Mouse (Mus musculus) E14TG2a.4 (cell line): Measurements from ENCODE around the gene Plekha5.

ENCODE experiments used
- H3K27me3 ChIP-seq: 2 replicates; pipeline ENCODE4 v1.6.1; 2014; ENCODE audit warnings: low read length, control low read depth; ENCODE audit not compliant: insufficient read depth
- H3K36me3 ChIP-seq: 2 replicates; pipeline ENCODE4 v1.6.1; 2014; ENCODE audit warnings: low read length, control low read depth; ENCODE audit not compliant: insufficient read depth
- H3K4me1 ChIP-seq: replicated peaks from 2 replicates; pipeline ENCODE4 v1.6.1; 2014; ENCODE audit warnings: low read depth, low read length, control low read depth
- H3K4me3 ChIP-seq: replicated peaks from 2 replicates; pipeline ENCODE4 v1.5.1; 2014; ENCODE audit warnings: mild to moderate bottlenecking, low read length
- H3K9me3 ChIP-seq: 2 replicates; pipeline ENCODE4 v1.6.1; 2014; ENCODE audit warnings: low read length, control low read depth
- CTCF ChIP-seq: conservative IDR thresholded peaks from 2 replicates; pipeline ENCODE4 v1.5.1; 2014; ENCODE audit warnings: low read length
- NANOG ChIP-seq: IDR thresholded peaks from 2 replicates; pipeline ENCODE4 v1.6.1; 2014; ENCODE audit warnings: borderline replicate concordance, low read length, mixed read lengths
- POU5F1 ChIP-seq: IDR thresholded peaks from 2 replicates; pipeline ENCODE4 v1.6.1; 2014; ENCODE audit warnings: low read length, borderline replicate concordance

Gene Plekha5

DNA sequence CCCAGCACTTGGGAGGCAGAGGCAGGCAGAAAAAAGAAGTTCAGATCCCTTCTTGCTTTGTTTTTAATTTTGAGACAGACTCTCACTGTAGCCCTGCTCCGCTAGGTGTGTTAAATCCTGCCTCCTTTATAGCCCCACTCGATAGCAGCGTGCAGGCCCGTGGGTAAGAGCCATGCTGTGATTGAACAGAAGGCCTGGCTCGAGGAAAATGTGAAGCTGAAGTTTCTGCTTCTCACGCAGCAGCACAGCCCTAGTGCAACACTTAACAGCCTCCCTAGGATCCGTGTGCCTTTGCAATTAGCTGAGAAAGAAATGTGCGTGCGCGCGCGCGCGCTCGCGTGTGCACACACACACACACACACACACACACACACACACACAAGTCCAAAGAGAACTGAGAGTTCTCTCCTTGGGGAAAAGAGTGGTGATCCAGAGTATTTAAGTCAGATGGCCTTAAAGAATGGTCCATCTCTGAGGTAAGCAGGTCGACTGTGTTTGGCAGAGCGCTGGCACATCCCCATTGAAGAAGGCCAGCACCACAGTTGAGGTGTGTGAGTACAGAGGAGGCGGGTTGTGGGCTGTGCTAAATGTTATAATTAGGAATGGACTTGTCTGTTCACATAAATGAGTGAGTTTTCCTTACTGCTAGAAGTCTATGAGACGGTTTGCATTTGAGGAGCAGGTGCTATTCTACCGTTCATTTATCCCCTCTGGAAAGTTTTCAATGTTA, 24.3 kb downstream of the Plekha5 start:
- H3K4me3 ChIP-seq, result no peak overlapping the region
- no peak for TF ChIP-seq POU5F1
- no peak for TF ChIP-seq NANOG
- TF ChIP-seq CTCF, result no peak
- H3K4me1 ChIP-seq, result peaks cover 33% of the 10 kb centered on the region
- peaks cover 10% of the 10 kb centered on the region; the same call in 1 of the 2 replicates for H3K36me3 ChIP-seq
- H3K9me3 ChIP-seq, result peaks cover 5% of the 10 kb centered on the region
- H3K27me3 ChIP-seq, result no peaks in the 10 kb centered on the region

- TF ChIP-seq CTCF (no peak), NANOG (no peak), POU5F1 (no peak)
- Histone ChIP-seq H3K27me3 (no peaks in the 10 kb centered on the region), H3K4me3 (no peak overlapping the region), H3K4me1 (peaks cover 13% of the 10 kb centered on the region), H3K36me3 (peaks cover 11% of the 10 kb centered on the region; the same call in 1 of the 2 replicates), H3K9me3 (peaks cover 5% of the 10 kb centered on the region)
Observed at GRCm38 (mm10) chr6:140450693-140451092, 26.8 kb downstream of the Plekha5 start.

DNA sequence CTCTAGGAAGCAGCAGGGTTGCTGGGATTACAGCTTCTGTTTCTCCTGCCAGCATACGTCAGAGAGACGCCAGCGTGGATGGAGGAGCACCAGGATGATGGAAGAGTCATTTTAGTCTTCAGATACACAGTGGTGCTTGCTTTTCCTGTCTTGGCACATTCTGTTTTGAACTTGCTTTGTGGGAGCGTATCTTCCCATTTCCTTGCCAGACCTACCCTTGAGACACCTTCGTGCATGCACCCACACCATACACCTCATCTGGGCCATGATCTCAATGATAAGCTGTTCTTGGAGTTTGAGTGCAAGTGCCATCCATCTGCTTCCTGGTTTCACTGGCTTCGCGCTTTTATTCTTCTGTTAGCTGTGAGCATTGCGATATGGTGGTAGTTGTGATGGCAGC, 28.9 kb downstream of the Plekha5 start:
- H3K36me3 ChIP-seq, result peaks cover 8% of the 10 kb centered on the region; the same call in 1 of the 2 replicates
- no peaks in the 10 kb centered on the region for H3K27me3 ChIP-seq
- peaks cover 5% of the 10 kb centered on the region for H3K9me3 ChIP-seq
- TF ChIP-seq CTCF (no peak), NANOG (no peak), POU5F1 (no peak)
- peaks cover 20% of the 10 kb centered on the region for H3K4me1 ChIP-seq
- H3K4me3 ChIP-seq, result no peak overlapping the region

- Histone ChIP-seq H3K4me1 (peaks cover 12% of the 10 kb centered on the region), H3K4me3 (no peak overlapping the region), H3K27me3 (no peaks in the 10 kb centered on the region), H3K36me3 (peaks cover 8% of the 10 kb centered on the region; the same call in 1 of the 2 replicates), H3K9me3 (peaks cover 5% of the 10 kb centered on the region)
- TF ChIP-seq POU5F1 (no peak), CTCF (no peak), NANOG (no peak)
Observed at GRCm38 (mm10) chr6:140453454-140453853, 29.6 kb downstream of the Plekha5 start.

DNA sequence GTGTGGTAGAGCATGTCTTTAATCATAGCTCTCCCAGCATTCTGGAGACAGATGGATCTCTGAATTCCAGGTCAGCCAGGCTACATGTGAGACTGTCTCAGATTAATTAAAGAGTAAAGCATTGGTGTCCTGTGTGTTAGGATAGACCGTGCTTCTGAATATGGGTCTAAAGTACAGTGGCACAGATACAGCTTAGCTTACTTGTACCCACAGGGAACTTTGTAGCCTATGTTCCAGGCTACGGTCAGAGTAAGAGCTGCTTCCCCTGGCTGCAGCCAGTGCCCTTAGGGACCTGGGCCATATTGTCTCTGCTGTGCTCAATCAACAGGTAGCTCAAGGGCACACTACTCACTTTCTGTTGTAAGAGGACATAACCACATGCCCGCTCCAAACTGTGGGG, 30.5 kb downstream of the Plekha5 start:
- H3K4me1 ChIP-seq, result peaks cover 12% of the 10 kb centered on the region
- no peak for TF ChIP-seq POU5F1
- TF ChIP-seq CTCF, result no peak
- no peak for TF ChIP-seq NANOG
- H3K4me3 ChIP-seq, result no peak overlapping the region
- H3K36me3 ChIP-seq, result peaks cover 8% of the 10 kb centered on the region; the same call in 1 of the 2 replicates
- H3K27me3 ChIP-seq, result no peaks in the 10 kb centered on the region
- peaks cover 5% of the 10 kb centered on the region for H3K9me3 ChIP-seq

DNA sequence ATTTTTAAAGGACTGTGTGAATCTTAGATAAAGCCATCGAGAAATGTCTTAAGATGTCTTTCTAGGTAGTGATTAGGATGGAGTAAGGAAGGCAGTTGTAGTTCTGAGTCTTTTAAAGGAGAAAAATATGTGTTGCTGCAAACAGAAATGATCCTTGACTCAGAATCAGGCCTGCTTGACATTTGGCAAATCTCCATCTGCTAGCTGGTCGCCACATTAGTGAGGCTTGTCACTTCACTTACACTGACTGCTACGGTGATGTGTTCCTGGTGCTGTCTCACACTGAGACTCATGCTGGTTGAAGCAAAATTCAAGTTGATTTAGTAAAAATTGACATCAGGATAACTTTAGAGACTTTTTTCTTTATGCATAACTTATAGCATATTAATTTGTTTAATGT, 32.0 kb downstream of the Plekha5 start:
- H3K9me3 ChIP-seq, result peaks cover 3% of the 10 kb centered on the region
- H3K36me3 ChIP-seq, result peaks cover 8% of the 10 kb centered on the region; the same call in 1 of the 2 replicates
- no peak for TF ChIP-seq CTCF
- no peak for TF ChIP-seq POU5F1
- TF ChIP-seq NANOG, result no peak
- H3K4me3 ChIP-seq, result no peak overlapping the region
- H3K27me3 ChIP-seq, result no peaks in the 10 kb centered on the region
- H3K4me1 ChIP-seq, result peaks cover 12% of the 10 kb centered on the region

DNA sequence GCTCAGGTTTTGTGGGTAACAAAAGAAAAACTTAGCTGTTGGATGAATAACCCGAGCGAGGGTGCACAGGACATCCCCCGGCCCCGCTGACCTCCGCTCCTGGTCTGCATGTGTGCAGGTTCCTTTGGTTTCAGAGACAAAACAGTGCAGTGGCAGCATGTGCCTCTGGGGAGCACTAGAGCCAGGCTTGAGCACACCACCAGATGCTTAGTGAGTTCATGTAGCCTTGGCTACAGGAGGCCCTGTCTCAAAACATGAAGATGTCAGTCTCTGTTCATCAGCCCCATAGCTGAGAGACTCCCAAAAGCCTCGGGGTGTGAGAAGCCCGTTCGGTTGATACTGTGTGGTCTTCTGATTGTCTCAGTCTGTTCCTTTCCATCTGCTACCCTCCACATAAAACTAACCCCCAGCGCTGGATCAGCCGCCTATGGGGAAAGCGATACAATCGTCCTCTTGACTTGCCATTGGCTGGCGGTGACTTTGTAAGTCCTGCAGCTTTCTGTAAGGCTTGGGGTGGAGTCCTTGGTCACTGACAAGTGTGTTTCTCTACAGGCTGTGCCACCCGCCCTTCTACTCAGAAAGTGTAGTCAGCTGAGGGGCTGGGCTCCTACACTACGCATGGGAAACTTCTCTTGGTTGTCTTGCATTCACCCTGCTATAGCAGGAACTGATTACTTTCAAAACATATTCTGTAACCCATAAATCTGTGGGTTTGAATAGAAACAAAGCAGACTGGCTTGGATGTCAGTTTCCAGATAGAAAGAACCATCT, 32.7 kb downstream of the Plekha5 start:
- H3K36me3 ChIP-seq, result peaks cover 8% of the 10 kb centered on the region; the same call in 1 of the 2 replicates
- no peaks in the 10 kb centered on the region for H3K9me3 ChIP-seq
- no peak for TF ChIP-seq CTCF
- no peak for TF ChIP-seq NANOG
- TF ChIP-seq POU5F1, result no peak
- 0 out of 2 replicates have a peak overlapping the region, but pooled peaks have one; percentile 20 for H3K4me3 ChIP-seq
- H3K4me1 ChIP-seq, result peaks cover 17% of the 10 kb centered on the region
- H3K27me3 ChIP-seq, result no peaks in the 10 kb centered on the region

DNA sequence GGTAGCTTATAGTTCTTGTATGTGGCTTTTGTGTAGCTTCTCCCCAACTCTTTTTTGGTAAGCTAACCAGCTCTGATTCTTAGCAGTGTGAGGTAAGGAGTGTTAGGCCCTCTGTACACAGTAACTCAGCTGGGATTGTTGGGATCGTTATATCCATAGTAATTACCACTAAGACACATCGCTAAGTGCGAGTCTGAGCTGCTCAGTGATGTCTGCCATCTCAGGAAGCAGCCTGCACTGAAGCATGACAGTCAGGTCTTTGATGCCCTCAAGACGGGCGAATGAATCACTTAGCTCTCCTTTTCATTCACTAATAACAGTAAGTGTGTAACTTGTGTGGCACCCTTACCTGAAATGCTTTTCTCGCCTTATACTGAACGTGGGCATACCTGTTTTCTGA, 36.5 kb downstream of the Plekha5 start:
- Histone ChIP-seq H3K27me3 (no peaks in the 10 kb centered on the region), H3K4me3 (no peak overlapping the region), H3K36me3 (0 out of 2 replicates have a peak, but pooled peaks cover 7% of the 10 kb centered on the region), H3K9me3 (no peaks in the 10 kb centered on the region), H3K4me1 (peaks cover 32% of the 10 kb centered on the region)
- TF ChIP-seq POU5F1 (no peak), CTCF (no peak), NANOG (no peak)
